Mouse (Mus musculus): ENCODE data around the gene Btbd9. TPM values are rescaled to one million over a fixed set of nuclear protein-coding genes. Genes with fewer than 3 reads are reported as not detected.

The Btbd9 gene
- polyA plus RNA-seq, 1 experiment = 21.3 TPM

- Histone ChIP-seq H3K4me1 (ENCODE audit: control insufficient read depth, insufficient read depth, low read length) (no peaks in the 10 kb centered on the region), H3K27ac (ENCODE audit: insufficient read depth, low read length) (no peak overlapping the region), H3K4me3 (ENCODE audit: insufficient read depth, low read length) (no peak overlapping the region)
- no peak for TF ChIP-seq CTCF (IDR thresholded peaks at IDR 0.05; ENCODE audit: borderline replicate concordance, insufficient read depth, low read length)
- TF ChIP-seq POLR2A (IDR thresholded peaks at IDR 0.05; ENCODE audit: low read depth, low read length) = no peak
Observed at GRCm38 (mm10) chr17:30395261-30395660, 181.0 kb downstream of the Btbd9 start.

GRCm38 (mm10) chr17:30392031-30392430, 184.3 kb downstream of the Btbd9 start:
- Histone ChIP-seq H3K27ac (ENCODE audit: insufficient read depth, low read length) (no peak overlapping the region), H3K4me1 (ENCODE audit: control insufficient read depth, insufficient read depth, low read length) (no peaks in the 10 kb centered on the region), H3K4me3 (ENCODE audit: insufficient read depth, low read length) (no peak overlapping the region)
- TF ChIP-seq CTCF (IDR thresholded peaks at IDR 0.05; ENCODE audit: borderline replicate concordance, insufficient read depth, low read length) (no peak), POLR2A (IDR thresholded peaks at IDR 0.05; ENCODE audit: low read depth, low read length) (no peak)

GRCm38 (mm10) chr17:30391220-30391619, 185.1 kb downstream of the Btbd9 start:
- Histone ChIP-seq H3K27ac (ENCODE audit: insufficient read depth, low read length) (no peak overlapping the region), H3K4me3 (ENCODE audit: insufficient read depth, low read length) (no peak overlapping the region), H3K4me1 (ENCODE audit: control insufficient read depth, insufficient read depth, low read length) (no peaks in the 10 kb centered on the region)
- TF ChIP-seq CTCF (IDR thresholded peaks at IDR 0.05; ENCODE audit: borderline replicate concordance, insufficient read depth, low read length) = no peak
- TF ChIP-seq POLR2A (IDR thresholded peaks at IDR 0.05; ENCODE audit: low read depth, low read length) = no peak

GRCm38 (mm10) chr17:30389686-30390085, 186.6 kb downstream of the Btbd9 start:
- H3K4me3 ChIP-seq (ENCODE audit: insufficient read depth, low read length) = no peak overlapping the region
- H3K4me1 ChIP-seq (ENCODE audit: control insufficient read depth, insufficient read depth, low read length) = no peaks in the 10 kb centered on the region
- no peak overlapping the region for H3K27ac ChIP-seq (ENCODE audit: insufficient read depth, low read length)
- TF ChIP-seq POLR2A (IDR thresholded peaks at IDR 0.05; ENCODE audit: low read depth, low read length) = no peak
- TF ChIP-seq CTCF (IDR thresholded peaks at IDR 0.05; ENCODE audit: borderline replicate concordance, insufficient read depth, low read length) = no peak

- Histone ChIP-seq H3K4me1 (ENCODE audit: control insufficient read depth, insufficient read depth, low read length) (no peaks in the 10 kb centered on the region), H3K27ac (ENCODE audit: insufficient read depth, low read length) (no peak overlapping the region), H3K4me3 (ENCODE audit: insufficient read depth, low read length) (no peak overlapping the region)
- no peak for TF ChIP-seq CTCF (IDR thresholded peaks at IDR 0.05; ENCODE audit: borderline replicate concordance, insufficient read depth, low read length)
- TF ChIP-seq POLR2A (IDR thresholded peaks at IDR 0.05; ENCODE audit: low read depth, low read length) = no peak
Observed at GRCm38 (mm10) chr17:30388817-30389216, 187.5 kb downstream of the Btbd9 start.

GRCm38 (mm10) chr17:30388391-30388790, 187.9 kb downstream of the Btbd9 start:
- no peak overlapping the region for H3K4me3 ChIP-seq (ENCODE audit: insufficient read depth, low read length)
- no peaks in the 10 kb centered on the region for H3K4me1 ChIP-seq (ENCODE audit: control insufficient read depth, insufficient read depth, low read length)
- no peak for TF ChIP-seq POLR2A (IDR thresholded peaks at IDR 0.05; ENCODE audit: low read depth, low read length)
- TF ChIP-seq CTCF (IDR thresholded peaks at IDR 0.05; ENCODE audit: borderline replicate concordance, insufficient read depth, low read length) = no peak
- no peak overlapping the region for H3K27ac ChIP-seq (ENCODE audit: insufficient read depth, low read length)

- Histone ChIP-seq H3K4me1 (ENCODE audit: control insufficient read depth, insufficient read depth, low read length) (no peaks in the 10 kb centered on the region), H3K27ac (ENCODE audit: insufficient read depth, low read length) (no peak overlapping the region), H3K4me3 (ENCODE audit: insufficient read depth, low read length) (no peak overlapping the region)
- TF ChIP-seq POLR2A (IDR thresholded peaks at IDR 0.05; ENCODE audit: low read depth, low read length) (no peak), CTCF (IDR thresholded peaks at IDR 0.05; ENCODE audit: borderline replicate concordance, insufficient read depth, low read length) (no peak)
Observed at GRCm38 (mm10) chr17:30386241-30386640, 190.0 kb downstream of the Btbd9 start.

GRCm38 (mm10) chr17:30383649-30384048, 192.6 kb downstream of the Btbd9 start:
- Histone ChIP-seq H3K27ac (ENCODE audit: insufficient read depth, low read length) (no peak overlapping the region), H3K4me1 (ENCODE audit: control insufficient read depth, insufficient read depth, low read length) (no peaks in the 10 kb centered on the region), H3K4me3 (ENCODE audit: insufficient read depth, low read length) (no peak overlapping the region)
- TF ChIP-seq POLR2A (IDR thresholded peaks at IDR 0.05; ENCODE audit: low read depth, low read length) = no peak
- TF ChIP-seq CTCF (IDR thresholded peaks at IDR 0.05; ENCODE audit: borderline replicate concordance, insufficient read depth, low read length) = no peak

GRCm38 (mm10) chr17:30378221-30379010, 197.9 kb downstream of the Btbd9 start:
- no peaks in the 10 kb centered on the region for H3K4me1 ChIP-seq (ENCODE audit: control insufficient read depth, insufficient read depth, low read length)
- TF ChIP-seq POLR2A (IDR thresholded peaks at IDR 0.05; ENCODE audit: low read depth, low read length) (no peak), CTCF (IDR thresholded peaks at IDR 0.05; ENCODE audit: borderline replicate concordance, insufficient read depth, low read length) (no peak)
- no peak overlapping the region for H3K4me3 ChIP-seq (ENCODE audit: insufficient read depth, low read length)
- no peak overlapping the region for H3K27ac ChIP-seq (ENCODE audit: insufficient read depth, low read length)

- TF ChIP-seq POLR2A (IDR thresholded peaks at IDR 0.05; ENCODE audit: low read depth, low read length) (no peak), CTCF (IDR thresholded peaks at IDR 0.05; ENCODE audit: borderline replicate concordance, insufficient read depth, low read length) (no peak)
- H3K4me3 ChIP-seq (ENCODE audit: insufficient read depth, low read length) = no peak overlapping the region
- H3K27ac ChIP-seq (ENCODE audit: insufficient read depth, low read length) = no peak overlapping the region
- no peaks in the 10 kb centered on the region for H3K4me1 ChIP-seq (ENCODE audit: control insufficient read depth, insufficient read depth, low read length)
Observed at GRCm38 (mm10) chr17:30377754-30378153, 198.5 kb downstream of the Btbd9 start.
